Mouse (Mus musculus) heart, embryonic 16.5 days (tissue): ENCODE results near the gene Gabrb2. TPM values are rescaled to one million over a fixed set of nuclear protein-coding genes. Genes with fewer than 3 reads are reported as not detected.

Source experiments
- ATAC-seq: fragments of 200-750 bp; cut with Nextera tagmentation; replicated peaks from 2 replicates; pipeline ENCODE4 v1.8.0; 2017; ENCODE audit warnings: moderate number of reproducible peaks; ENCODE audit not compliant: insufficient read depth, low FRiP score; ENCODE audit errors: extremely low read depth
- H3K27ac ChIP-seq: fragments of 300-500 bp; sonication (generic); 2 replicates; pipeline ENCODE4 v1.5.1; 2014; ENCODE audit warnings: mild to moderate bottlenecking, low read length, control low read depth, moderate library complexity
- H3K27me3 ChIP-seq: fragments of 300-500 bp; sonication (generic); 2 replicates; pipeline ENCODE4 v1.6.1; 2014; ENCODE audit warnings: low read length, mixed read lengths; ENCODE audit not compliant: control insufficient read depth, insufficient read depth
- H3K36me3 ChIP-seq: fragments of 300-500 bp; sonication (generic); 2 replicates; pipeline ENCODE4 v1.6.1; 2014; ENCODE audit not compliant: control insufficient read depth, insufficient read depth
- H3K4me1 ChIP-seq: fragments of 300-500 bp; sonication (generic); 2 replicates; pipeline ENCODE4 v1.6.1; 2014; ENCODE audit warnings: low read length, mixed read lengths; ENCODE audit not compliant: control insufficient read depth, insufficient read depth
- H3K4me2 ChIP-seq: fragments of 300-500 bp; sonication (generic); 2 replicates; pipeline ENCODE4 v1.6.1; 2014; ENCODE audit warnings: low read depth, mild to moderate bottlenecking, control low read depth, low read length
- H3K4me3 ChIP-seq: fragments of 300-500 bp; sonication (generic); 2 replicates; pipeline ENCODE4 v1.5.1; 2014; ENCODE audit warnings: mild to moderate bottlenecking, control low read depth, low read length
- H3K9ac ChIP-seq: fragments of 300-500 bp; sonication (generic); 2 replicates; pipeline ENCODE4 v1.6.1; 2014; ENCODE audit warnings: low read length, control low read depth
- H3K9me3 ChIP-seq: fragments of 300-500 bp; sonication (generic); replicated peaks from 2 replicates; pipeline ENCODE4 v1.6.1; 2016; ENCODE audit warnings: low read length; ENCODE audit not compliant: control insufficient read depth
- WGBS: fragments of 180-500 bp; shearing (Covaris S2); extraction: QIAGEN DNeasy Blood & Tissue Kit; methylation state at CpG from one replicate; pipeline ENCODE4 v1.1.7; 2014; 5-methylcytosine and 5-hydroxymethylcytosine counted together
- polyA plus RNA-seq: library from polyadenylated mRNA; unstranded; fragments of >200 nt; fragmentation: Nextera tagmentation; extraction: Ambion mirVana; gene quantifications from 2 replicates; pipeline ENCODE4 v1.2.1, GENCODE M21; 2015

Gabrb2 gene
- polyA plus RNA-seq, 1 experiment from 2014 or later = 0.53 TPM

DNA sequence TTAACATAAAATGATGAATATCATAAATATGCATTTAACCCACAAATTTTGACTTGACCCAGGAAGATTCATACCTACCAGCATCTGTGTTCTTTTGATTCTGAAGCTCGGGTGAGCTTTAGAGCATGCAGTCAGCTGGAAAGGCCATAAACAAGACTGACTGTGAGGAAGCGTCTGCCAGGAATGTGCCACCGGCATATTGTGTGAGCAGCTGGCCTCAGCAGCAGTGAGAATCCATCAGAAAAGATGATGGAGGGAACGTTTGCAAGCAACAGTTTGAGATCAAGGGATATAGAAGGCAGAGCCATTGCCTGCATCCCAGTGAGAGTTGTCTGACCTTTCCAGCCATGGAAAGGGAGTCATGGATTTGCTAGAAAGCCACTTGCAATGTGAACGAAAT is 230.6 kb downstream of the Gabrb2 start:
- Histone ChIP-seq H3K4me1 (no peaks in the 10 kb centered on the region), H3K4me3 (no peak overlapping the region), H3K27ac (no peak overlapping the region), H3K9ac (no peak overlapping the region), H3K36me3 (no peaks in the 10 kb centered on the region), H3K4me2 (no peak overlapping the region), H3K9me3 (no peaks in the 10 kb centered on the region), H3K27me3 (no peaks in the 10 kb centered on the region)
- 51% methylated on average over 5 of the region's 5 CpGs for WGBS
- ATAC-seq = no peak

DNA sequence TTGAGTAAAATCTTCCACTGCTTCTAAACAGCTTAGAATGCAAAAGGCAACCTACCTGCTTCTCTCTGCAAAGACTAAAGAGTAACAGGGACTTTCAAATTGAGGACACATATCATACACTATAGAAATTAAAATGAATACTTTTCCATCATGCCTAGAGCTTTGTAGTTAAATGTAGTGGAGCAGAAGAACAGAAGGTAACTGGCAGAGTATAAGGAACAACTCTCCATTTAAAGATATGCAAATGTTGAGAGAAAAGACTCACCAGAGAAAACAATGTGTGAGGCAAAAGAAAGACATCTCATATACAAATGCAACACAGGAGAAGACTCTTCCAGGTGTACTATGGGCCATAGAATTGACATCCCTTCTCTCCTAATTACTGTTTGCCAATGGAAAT is 232.0 kb downstream of the Gabrb2 start:
- ATAC-seq = no peak
- Histone ChIP-seq H3K4me3 (no peak overlapping the region), H3K9ac (no peak overlapping the region), H3K36me3 (no peaks in the 10 kb centered on the region), H3K27ac (no peak overlapping the region), H3K9me3 (no peaks in the 10 kb centered on the region), H3K4me2 (no peak overlapping the region), H3K27me3 (no peaks in the 10 kb centered on the region), H3K4me1 (no peaks in the 10 kb centered on the region)

DNA sequence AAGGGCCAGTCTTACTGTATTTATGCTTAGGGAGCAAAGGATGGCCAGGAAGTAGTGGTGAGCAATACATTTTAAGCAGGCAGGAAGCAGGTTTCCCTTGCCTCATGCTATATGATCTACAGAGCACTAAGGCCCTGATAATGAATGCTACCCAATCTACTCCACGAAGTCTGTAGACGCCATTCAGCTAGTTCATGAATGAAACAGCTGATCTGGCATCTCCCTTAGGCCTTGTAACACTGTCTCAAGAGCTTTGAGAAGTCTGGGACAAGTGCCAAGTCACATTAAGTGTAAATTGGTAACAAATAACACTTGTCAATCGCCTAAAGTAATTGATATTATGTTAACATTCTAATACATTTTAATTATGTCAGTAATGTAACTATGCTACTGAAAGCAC is 234.6 kb downstream of the Gabrb2 start:
- Histone ChIP-seq H3K4me2 (no peak overlapping the region), H3K36me3 (no peaks in the 10 kb centered on the region), H3K4me3 (no peak overlapping the region), H3K9ac (no peak overlapping the region), H3K27me3 (no peaks in the 10 kb centered on the region), H3K9me3 (no peaks in the 10 kb centered on the region), H3K4me1 (no peaks in the 10 kb centered on the region), H3K27ac (no peak overlapping the region)
- no peak for ATAC-seq
- 46% methylated on average over 3 of the region's 3 CpGs for WGBS

DNA sequence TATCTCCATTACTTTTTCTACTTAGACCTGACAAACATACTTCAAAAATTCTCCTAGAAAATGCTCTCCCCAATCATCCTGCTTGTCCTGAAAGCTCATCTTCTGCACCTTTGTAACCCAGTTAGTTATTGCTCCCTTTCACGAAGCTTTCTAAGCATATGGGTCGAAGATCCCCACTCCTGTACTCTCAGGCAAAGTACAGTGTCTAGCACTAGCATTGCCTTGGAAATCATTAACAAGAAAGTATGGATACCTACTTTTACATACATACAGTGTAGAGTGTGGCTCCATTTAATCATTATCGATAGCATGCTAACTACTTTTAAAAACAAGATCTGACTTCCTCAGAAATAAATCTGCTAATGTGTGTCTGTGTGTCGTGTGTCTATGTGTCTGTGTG is 249.1 kb downstream of the Gabrb2 start:
- WGBS = 76% methylated on average over 4 of the region's 4 CpGs
- H3K4me2 ChIP-seq = no peak overlapping the region
- no peak for ATAC-seq

More for the DNA sequence above, 249.1 kb downstream of the Gabrb2 start:
- Histone ChIP-seq H3K27me3 (no peaks in the 10 kb centered on the region), H3K9ac (no peak overlapping the region), H3K4me3 (no peak overlapping the region), H3K9me3 (no peaks in the 10 kb centered on the region), H3K36me3 (no peaks in the 10 kb centered on the region), H3K4me1 (no peaks in the 10 kb centered on the region), H3K27ac (no peak overlapping the region)

Other genes starting within 250 kb of the Gabrb2 start
- 0.79 and 1.0 TPM in 2 replicates for gene Gabra1, start 236.8 kb upstream of the Gabrb2 start, polyA plus RNA-seq
- gene Gabra6, start 98.7 kb upstream of the Gabrb2 start, polyA plus RNA-seq = not detected in 2 replicates